Mouse (Mus musculus): ENCODE results near the gene Rufy4. TPM values are rescaled to one million over a fixed set of nuclear protein-coding genes. Genes with fewer than 3 reads are reported as not detected.

The Rufy4 gene
- total RNA-seq, 2 experiments from 2014 or later, result 1.4 to 1.5 TPM

GRCm38 (mm10) chr1:74099001-74099435, 26.3 kb upstream of the Rufy4 start:
- DNase-seq, result peak; percentile 54 to 61
- intact Hi-C loops (cut with DNase I), result no loop called here

DNA sequence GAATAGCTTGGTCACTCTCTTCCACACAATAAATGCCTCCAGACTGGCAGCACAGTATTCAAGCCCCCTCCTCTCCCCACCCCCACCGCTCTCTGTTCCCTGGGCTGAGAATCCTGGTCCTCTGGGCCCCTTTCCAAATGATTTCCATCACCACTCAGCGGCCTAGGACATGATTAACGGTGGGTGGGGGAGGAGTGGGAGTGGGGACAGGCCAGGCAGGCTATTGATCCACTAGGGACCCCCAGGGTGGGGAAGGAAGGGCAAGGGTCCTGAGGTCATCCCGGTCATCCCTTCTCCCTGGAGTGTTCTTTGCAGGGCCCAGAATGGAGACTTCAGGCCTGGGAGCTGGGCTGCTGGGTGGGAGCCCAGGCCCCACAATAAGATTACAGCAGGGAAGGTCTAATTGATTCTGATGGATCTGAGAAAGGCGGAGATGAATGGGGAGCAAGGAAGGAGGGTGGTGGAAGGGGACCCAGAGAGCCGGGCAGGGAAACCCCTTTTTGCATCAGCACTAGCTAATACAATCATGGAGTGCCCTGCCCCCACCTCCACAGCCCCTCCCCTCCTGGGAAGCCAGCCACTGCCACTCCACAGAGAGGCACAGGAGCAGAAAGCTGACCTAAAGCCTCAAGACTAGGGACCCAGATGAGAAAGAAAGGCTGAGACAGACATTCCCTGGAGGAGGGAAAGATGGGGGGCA, 21.5 kb upstream of the Rufy4 start:
- intact Hi-C loops (cut with DNase I), result no loop called here
- peak; percentile 43 to 62 for DNase-seq

GRCm38 (mm10) chr1:74105660-74106059, 19.7 kb upstream of the Rufy4 start:
- DNase-seq, result peak; percentile 69 to 79
- intact Hi-C loops (cut with DNase I), result no loop called here

DNA sequence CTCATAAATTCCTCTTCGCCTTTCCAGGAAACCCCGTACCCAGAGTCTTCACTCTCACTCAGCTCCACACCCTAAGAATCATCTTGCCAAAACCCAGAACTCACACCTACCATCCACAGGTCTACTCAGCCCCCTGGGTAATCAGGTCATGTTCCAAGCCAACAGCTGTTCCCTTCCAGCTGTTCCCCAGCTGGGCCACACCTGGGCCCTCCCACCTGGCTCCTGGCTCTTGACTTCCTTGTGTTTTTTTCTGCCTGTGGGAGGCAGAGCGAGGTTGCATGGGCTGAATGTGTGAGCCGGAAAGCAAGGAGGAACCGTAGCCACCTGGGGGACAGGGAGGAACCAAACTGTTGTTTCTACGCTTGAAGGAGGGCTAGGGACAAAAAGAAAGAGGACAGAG, 19.1 kb upstream of the Rufy4 start:
- no peak for DNase-seq
- intact Hi-C loops (cut with DNase I), result no loop called here

- intact Hi-C loops (cut with DNase I), result no loop called here
- DNase-seq, result peak in 1 of 2 experiments; percentile 37
Measured at GRCm38 (mm10) chr1:74107931-74108618, 17.3 kb upstream of the Rufy4 start.

DNA sequence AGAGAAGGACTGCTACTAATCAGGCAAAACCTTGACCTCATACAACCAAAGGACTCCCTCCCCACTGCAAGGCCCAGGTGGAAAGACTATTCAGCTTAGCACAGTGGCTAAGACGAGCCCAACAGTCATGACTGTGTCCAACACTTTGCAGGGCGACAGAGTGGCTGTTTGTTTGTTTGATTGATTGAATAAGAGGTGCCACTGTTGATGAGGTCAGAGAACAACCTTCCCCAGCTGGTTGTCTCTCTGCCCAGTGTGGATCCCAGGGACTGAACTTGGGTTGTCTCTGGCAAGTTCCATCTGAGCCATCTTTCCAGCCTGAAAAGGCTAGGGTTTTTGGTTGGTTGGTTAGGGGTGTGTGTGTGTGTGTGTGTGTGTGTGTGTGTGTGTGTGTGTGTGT, 15.7 kb upstream of the Rufy4 start:
- DNase-seq, result no peak
- intact Hi-C loops (cut with DNase I), result no loop called here

GRCm38 (mm10) chr1:74110932-74111695, 14.2 kb upstream of the Rufy4 start:
- DNase-seq, result no peak
- intact Hi-C loops (cut with DNase I), result no loop called here

GRCm38 (mm10) chr1:74111696-74112030, 13.7 kb upstream of the Rufy4 start:
- intact Hi-C loops (cut with DNase I), result no loop called here
- DNase-seq, result no peak

GRCm38 (mm10) chr1:74113071-74113470, 12.3 kb upstream of the Rufy4 start:
- DNase-seq, result peak; percentile 26 to 37

DNA sequence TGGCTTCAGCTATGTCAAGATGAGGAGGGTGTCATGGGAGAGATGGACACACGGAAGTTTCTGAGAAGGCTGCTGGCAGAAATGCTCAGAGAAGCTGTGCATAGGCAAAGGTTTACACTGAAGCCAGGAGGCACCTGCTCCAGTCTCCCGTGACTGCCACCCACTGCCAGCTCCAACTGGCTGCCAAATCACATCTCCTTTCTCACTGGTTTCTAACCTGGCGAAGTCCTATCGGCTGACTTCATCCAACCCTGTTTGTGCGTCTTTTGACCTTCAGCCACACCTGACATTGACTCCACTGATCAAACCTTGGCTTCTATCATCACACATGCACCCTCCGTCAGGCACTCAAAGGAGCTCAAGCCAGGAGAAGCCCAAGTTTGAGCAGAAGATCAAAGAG, 7.5 kb upstream of the Rufy4 start:
- intact Hi-C loops (cut with DNase I), result no loop called here
- peak in 1 of 2 experiments; percentile 29 for DNase-seq

More at GRCm38 (mm10) chr1:74113071-74113470, 12.3 kb upstream of the Rufy4 start:
- intact Hi-C loops (cut with DNase I), result no loop called here

- intact Hi-C loops (cut with DNase I), result no loop called here
- DNase-seq, result peak; percentile 45 to 70
Measured at GRCm38 (mm10) chr1:74119115-74119514, 6.2 kb upstream of the Rufy4 start.

DNA sequence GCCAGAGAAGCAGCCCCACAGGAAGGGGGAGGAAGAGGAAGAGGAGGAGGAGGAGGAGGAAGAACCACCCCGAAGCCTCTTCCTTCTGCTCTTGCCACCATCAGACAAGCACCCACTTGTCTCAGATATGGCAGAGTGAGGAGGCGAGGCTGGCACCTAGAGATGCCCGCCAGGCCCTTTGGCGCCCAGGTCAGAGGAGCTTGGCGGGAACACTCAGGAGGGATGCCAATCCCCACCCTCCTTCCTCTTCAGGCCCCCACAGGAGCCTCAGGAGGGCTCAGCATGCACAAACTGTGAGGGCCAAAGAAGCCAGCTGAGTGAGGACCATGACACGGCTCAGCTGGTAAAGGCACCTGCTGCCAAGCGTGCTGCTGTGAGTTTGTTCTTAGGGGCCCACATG, 4.2 kb upstream of the Rufy4 start:
- intact Hi-C loops (cut with DNase I), result no loop called here

GRCm38 (mm10) chr1:74121821-74122576, 3.3 kb upstream of the Rufy4 start:
- intact Hi-C loops (cut with DNase I), result loop anchor here (2.0 kb wide), 1 partner anchor 129 kb away; no protein-coding TSS in a partner anchor
- peak; percentile 64 to 76 for DNase-seq

More for the DNA sequence above, 4.2 kb upstream of the Rufy4 start:
- DNase-seq, result no peak

DNA sequence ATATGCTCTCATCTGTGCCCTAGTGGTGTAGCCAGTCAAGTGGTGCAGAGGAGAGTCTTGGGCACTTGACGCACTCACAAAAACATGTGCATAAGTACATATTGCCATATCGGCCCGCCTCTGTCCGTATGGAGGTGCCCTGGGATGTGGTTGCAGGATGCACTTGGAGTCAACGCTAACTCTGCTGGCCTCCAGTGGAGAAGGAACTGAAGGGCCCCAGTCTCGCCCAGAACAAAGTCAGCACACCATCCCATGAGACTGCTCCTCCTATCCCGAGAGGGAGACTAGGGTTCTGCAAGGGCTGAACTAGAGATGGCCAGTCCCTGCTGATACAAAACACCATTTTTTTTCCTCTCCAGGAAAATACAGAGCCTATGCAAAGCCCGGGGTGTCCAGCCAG, 2.1 kb upstream of the Rufy4 start:
- DNase-seq, result no peak
- intact Hi-C loops (cut with DNase I), result loop anchor here (2.0 kb wide), 1 partner anchor 130 kb away; no protein-coding TSS in a partner anchor

- intact Hi-C loops (cut with DNase I), result loop anchor here (2.0 kb wide), 1 partner anchor 42 kb away; no protein-coding TSS in a partner anchor
- DNase-seq, result peak; percentile 67 to 73
Measured at GRCm38 (mm10) chr1:74124021-74124981, 1.0 kb upstream of the Rufy4 start, which contains the start of gene Tns1. Tns1 (minus strand) TSS chr1:74124449.

- intact Hi-C loops (cut with DNase I), result no loop called here
- DNase-seq, result no peak
Measured at GRCm38 (mm10) chr1:74130883-74131659, 5.7 kb downstream of the Rufy4 start.

GRCm38 (mm10) chr1:74132011-74132410, 6.7 kb downstream of the Rufy4 start:
- DNase-seq, result no peak

GRCm38 (mm10) chr1:74133954-74134353, 8.6 kb downstream of the Rufy4 start:
- intact Hi-C loops (cut with DNase I), result no loop called here
- peak in 1 of 2 experiments; percentile 29 for DNase-seq

More at GRCm38 (mm10) chr1:74132011-74132410, 6.7 kb downstream of the Rufy4 start:
- intact Hi-C loops (cut with DNase I), result no loop called here
